Mouse (Mus musculus) inflammation-experienced regulatory T-cells, adult 16 weeks (primary cell): ENCODE results near the gene Gm10142. TPM values are rescaled to one million over a fixed set of nuclear protein-coding genes. Genes with fewer than 3 reads are reported as not detected.

Source experiments
- polyA plus RNA-seq: library from polyadenylated mRNA; unstranded; fragments of 100-300 nt; shearing (Covaris generic); gene quantifications from one replicate; pipeline ENCODE4 v1.2.1, GENCODE M21; 2017

The Gm10142 gene
- not detected for polyA plus RNA-seq

GRCm38 (mm10) chr10:77715507-77715906, at the start of gene Gm10142:
Gm10142 (plus strand) TSS chr10:77715807.

GRCm38 (mm10) chr10:77685895-77686664, 29.5 kb upstream of the Gm10142 start, which contains the start of gene Tspear:
Tspear (plus strand) TSS chr10:77686569.

GRCm38 (mm10) chr10:77690356-77690807, 25.2 kb upstream of the Gm10142 start, which contains the start of gene Gm19402:
Gm19402 (minus strand) TSS chr10:77690757.

GRCm38 (mm10) chr10:77697133-77697532, 18.5 kb upstream of the Gm10142 start, which contains the start of gene Gm9508:
Gm9508 (minus strand) TSS chr10:77697233.

GRCm38 (mm10) chr10:77706326-77706725, 9.3 kb upstream of the Gm10142 start, which contains the start of gene Gm10272:
Gm10272 (plus strand) TSS chr10:77706626.

GRCm38 (mm10) chr10:77711157-77711556, 4.5 kb upstream of the Gm10142 start, which contains the start of gene Gm10024:
Gm10024 (plus strand) TSS chr10:77711457.

GRCm38 (mm10) chr10:77720299-77720698, 4.7 kb downstream of the Gm10142 start, which contains the start of gene Krtap12-1:
Krtap12-1 (plus strand) TSS chr10:77720599.

GRCm38 (mm10) chr10:77726186-77726585, 10.6 kb downstream of the Gm10142 start, which contains the start of gene Gm10100:
Gm10100 (plus strand) TSS chr10:77726486.

GRCm38 (mm10) chr10:77741924-77742688, 26.5 kb downstream of the Gm10142 start, which contains the start of gene Gm18596:
Gm18596 (minus strand) TSS chr10:77742638.

GRCm38 (mm10) chr10:77751254-77751653, 35.6 kb downstream of the Gm10142 start, which contains the start of gene Gm9736:
Gm9736 (minus strand) TSS chr10:77751354.

GRCm38 (mm10) chr10:77759582-77759981, 44.0 kb downstream of the Gm10142 start, which contains the start of gene Gm3233:
Gm3233 (minus strand) TSS chr10:77759682.

Other genes with a start within 250 kb of the Gm10142 start
- gene Fam207a, start 200.0 kb upstream of the Gm10142 start, polyA plus RNA-seq = 53.3 TPM
- 668 TPM for gene Itgb2, start 185.6 kb upstream of the Gm10142 start, polyA plus RNA-seq
- gene Pttg1ip, start 134.1 kb upstream of the Gm10142 start, polyA plus RNA-seq = 130 TPM
- gene Sumo3, start 109.7 kb upstream of the Gm10142 start, polyA plus RNA-seq = 133 TPM
- gene Gm49325, start 109.6 kb upstream of the Gm10142 start, polyA plus RNA-seq = not detected
- 75.8 TPM for gene Ube2g2, start 93.5 kb upstream of the Gm10142 start, polyA plus RNA-seq
- gene Tspear, start 29.2 kb upstream of the Gm10142 start, polyA plus RNA-seq = 0.69 TPM
- not detected for gene Gm19402, start 25.1 kb upstream of the Gm10142 start, polyA plus RNA-seq
- not detected for gene Gm9508, start 18.6 kb upstream of the Gm10142 start, polyA plus RNA-seq
- not detected for gene Gm10272, start 9.2 kb upstream of the Gm10142 start, polyA plus RNA-seq
- not detected for gene Gm10024, start 4.3 kb upstream of the Gm10142 start, polyA plus RNA-seq
- not detected for gene Krtap12-1, start 4.8 kb downstream of the Gm10142 start, polyA plus RNA-seq
- gene Gm10100, start 10.7 kb downstream of the Gm10142 start, polyA plus RNA-seq = not detected
- not detected for gene Gm18596, start 26.8 kb downstream of the Gm10142 start, polyA plus RNA-seq
- not detected for gene Gm9736, start 35.5 kb downstream of the Gm10142 start, polyA plus RNA-seq
- gene Gm3233, start 43.9 kb downstream of the Gm10142 start, polyA plus RNA-seq = not detected
- gene Gm3238, start 55.5 kb downstream of the Gm10142 start, polyA plus RNA-seq = not detected
- gene Gm7138, start 61.1 kb downstream of the Gm10142 start, polyA plus RNA-seq = not detected
- not detected for gene Gm3250, start 66.7 kb downstream of the Gm10142 start, polyA plus RNA-seq
- gene Gm7137, start 72.4 kb downstream of the Gm10142 start, polyA plus RNA-seq = not detected
- gene Gm9639, start 79.3 kb downstream of the Gm10142 start, polyA plus RNA-seq = not detected
- gene Gm19668, start 83.3 kb downstream of the Gm10142 start, polyA plus RNA-seq = not detected
- gene Gm9507, start 96.0 kb downstream of the Gm10142 start, polyA plus RNA-seq = not detected
- gene Gm2696, start 98.9 kb downstream of the Gm10142 start, polyA plus RNA-seq = not detected
- not detected for gene Krtap10-4, start 111.3 kb downstream of the Gm10142 start, polyA plus RNA-seq
- not detected for gene Krtap10-10, start 120.1 kb downstream of the Gm10142 start, polyA plus RNA-seq
- gene Gm36176, start 131.0 kb downstream of the Gm10142 start, polyA plus RNA-seq = not detected
- gene Gm10318, start 137.1 kb downstream of the Gm10142 start, polyA plus RNA-seq = not detected
- not detected for gene Gm3285, start 146.2 kb downstream of the Gm10142 start, polyA plus RNA-seq
- gene Lrrc3, start 186.7 kb downstream of the Gm10142 start, polyA plus RNA-seq = not detected